Mouse (Mus musculus) thymus, adult 2 months (tissue): ENCODE results near the gene Capn9. TPM values are rescaled to one million over a fixed set of nuclear protein-coding genes. Genes with fewer than 3 reads are reported as not detected.

Source experiments
- DNase-seq: peaks from one replicate; pipeline ENCODE4 v3.0.0; 2021
- H3K27ac ChIP-seq: fragments of 200-500 bp; 2 replicates; pipeline ENCODE4 v1.5.1; 2012; ENCODE audit warnings: low read length, control low read depth; ENCODE audit not compliant: control insufficient read depth, insufficient read depth
- H3K27me3 ChIP-seq: fragments of 200-500 bp; 2 replicates; pipeline ENCODE4 v1.6.1; 2012; ENCODE audit warnings: mild to moderate bottlenecking, low read length, moderate library complexity, mixed read lengths; ENCODE audit not compliant: control insufficient read depth, insufficient read depth
- H3K36me3 ChIP-seq: fragments of 200-500 bp; 2 replicates; pipeline ENCODE4 v1.6.1; 2012; ENCODE audit warnings: mild to moderate bottlenecking, low read length, moderate library complexity; ENCODE audit not compliant: control insufficient read depth, insufficient read depth
- H3K4me1 ChIP-seq: fragments of 200-500 bp; replicated peaks from 2 replicates; pipeline ENCODE4 v1.6.1; 2012; ENCODE audit warnings: low read length; ENCODE audit not compliant: control insufficient read depth, insufficient read depth
- H3K4me3 ChIP-seq: fragments of 200-500 bp; 2 replicates; pipeline ENCODE4 v1.5.1; 2012; ENCODE audit warnings: mild to moderate bottlenecking, low read length, control low read depth, moderate library complexity; ENCODE audit not compliant: control insufficient read depth, insufficient read depth
- CTCF ChIP-seq: fragments of 200-500 bp; IDR thresholded peaks from 2 replicates; pipeline ENCODE4 v1.5.1; 2012; ENCODE audit warnings: mild to moderate bottlenecking, control low read depth, low read length, moderate library complexity, borderline replicate concordance; ENCODE audit not compliant: control insufficient read depth, poor library complexity, insufficient read depth; ENCODE audit errors: extremely low read depth
- POLR2A ChIP-seq: fragments of 200-500 bp; IDR thresholded peaks from 2 replicates; pipeline ENCODE4 v1.6.1; 2012; ENCODE audit warnings: mild to moderate bottlenecking, low read length, control low read depth, moderate library complexity; ENCODE audit not compliant: control insufficient read depth, poor library complexity, insufficient read depth; ENCODE audit errors: extremely low read depth
- WGBS: fragments of 180-500 bp; shearing (Covaris S2); methylation state at CpG from one replicate; pipeline ENCODE4 v1.1.7; 2018; 5-methylcytosine and 5-hydroxymethylcytosine counted together
- polyA plus RNA-seq: library from polyadenylated mRNA; depleted of rRNA; stranded (reverse); fragments of >200 nt; gene quantifications from 2 replicates; pipeline ENCODE4 v1.2.3, GENCODE M21; 2012; rRNA removed

The Capn9 gene
- polyA plus RNA-seq, 1 experiment, result 0.13 TPM

DNA sequence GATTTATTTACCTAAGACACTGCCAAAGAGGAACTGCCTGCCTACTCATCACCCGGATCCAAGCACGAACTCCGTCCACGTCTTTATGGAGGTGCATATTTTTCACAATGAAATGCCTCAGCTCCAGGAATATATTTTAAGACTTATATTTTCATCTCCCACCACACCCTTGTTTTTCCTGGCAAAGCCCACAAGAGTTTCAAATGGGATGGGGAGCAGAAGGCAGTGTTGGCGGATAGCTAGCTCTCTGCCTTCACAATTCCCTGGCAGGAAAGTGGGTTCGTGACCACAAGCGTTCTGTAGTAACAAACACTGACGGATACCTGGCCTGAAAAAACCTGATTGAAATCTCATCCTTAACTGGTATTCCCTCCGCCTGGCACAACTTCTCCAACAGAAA, 85.9 kb downstream of the Capn9 start:
- Histone ChIP-seq H3K27ac (no peak overlapping the region), H3K4me3 (no peak overlapping the region), H3K36me3 (no peaks in the 10 kb centered on the region), H3K27me3 (no peaks in the 10 kb centered on the region; the same call in 1 of the 2 replicates), H3K4me1 (peaks cover 13% of the 10 kb centered on the region)
- 71% methylated on average over 9 of the region's 9 CpGs for WGBS
- DNase-seq, result no peak
- no peak for TF ChIP-seq POLR2A
- no peak for TF ChIP-seq CTCF

DNA sequence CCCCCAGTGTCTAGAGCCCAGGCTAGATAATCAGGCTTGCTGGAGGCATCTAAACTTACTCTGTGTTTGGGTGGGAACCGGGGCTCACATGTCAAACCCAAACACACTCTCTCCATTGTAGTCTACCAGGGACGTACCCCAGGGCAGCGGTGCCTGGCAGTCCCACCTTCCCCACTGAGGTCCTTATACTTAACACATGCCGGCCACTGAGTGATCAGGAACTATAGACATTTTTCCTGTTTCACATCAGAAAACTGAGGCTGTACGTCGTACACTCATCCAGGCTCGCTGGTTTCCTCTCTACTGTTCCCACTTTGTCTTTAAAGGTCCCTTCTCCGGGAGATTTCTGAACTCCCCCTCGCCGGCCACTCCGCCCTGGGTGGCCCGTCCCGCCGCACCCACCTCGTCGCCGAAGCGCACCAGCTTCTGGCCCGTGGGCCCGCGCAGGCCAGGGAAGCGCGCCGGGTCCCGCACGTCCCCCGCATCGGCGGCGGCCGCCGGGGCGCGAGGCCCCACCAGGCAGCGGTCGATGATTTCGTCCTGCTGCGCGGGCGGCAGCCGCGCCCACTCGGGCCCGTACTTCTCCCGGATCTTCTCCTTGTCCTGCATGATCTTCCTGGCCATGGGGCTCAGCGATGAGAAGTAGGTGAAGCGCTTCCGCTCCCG, 86.7 kb downstream of the Capn9 start:
- Histone ChIP-seq H3K4me1 (peaks cover 13% of the 10 kb centered on the region), H3K27ac (no peak overlapping the region), H3K27me3 (no peaks in the 10 kb centered on the region; the same call in 1 of the 2 replicates), H3K36me3 (no peaks in the 10 kb centered on the region), H3K4me3 (peak overlapping the region; percentile 55)
- no peak for TF ChIP-seq CTCF
- no peak for TF ChIP-seq POLR2A
- under 1% methylated on average over 49 of the region's 49 CpGs for WGBS
- DNase-seq, result no peak

- Histone ChIP-seq H3K36me3 (no peaks in the 10 kb centered on the region), H3K27ac (no peak within 1 kb of the TSS), H3K27me3 (no peaks in the 10 kb centered on the region; the same call in 1 of the 2 replicates), H3K4me1 (peaks cover 13% of the 10 kb centered on the region), H3K4me3 (peak within 1 kb of the TSS; percentile 55)
- DNase-seq, result peak; percentile 65
- WGBS, result 4% methylated on average over 69 of the region's 69 CpGs
- TF ChIP-seq CTCF, result 0 out of 2 replicates have a peak, but pooled peaks have one; percentile 7
- TF ChIP-seq POLR2A, result no peak
Measured at GRCm38 (mm10) chr8:124663112-124663873, 87.4 kb downstream of the Capn9 start, which contains the start of gene 2310022B05Rik. Gene 2310022B05Rik, minus strand, starts transcription at chr8:124663369.

DNA sequence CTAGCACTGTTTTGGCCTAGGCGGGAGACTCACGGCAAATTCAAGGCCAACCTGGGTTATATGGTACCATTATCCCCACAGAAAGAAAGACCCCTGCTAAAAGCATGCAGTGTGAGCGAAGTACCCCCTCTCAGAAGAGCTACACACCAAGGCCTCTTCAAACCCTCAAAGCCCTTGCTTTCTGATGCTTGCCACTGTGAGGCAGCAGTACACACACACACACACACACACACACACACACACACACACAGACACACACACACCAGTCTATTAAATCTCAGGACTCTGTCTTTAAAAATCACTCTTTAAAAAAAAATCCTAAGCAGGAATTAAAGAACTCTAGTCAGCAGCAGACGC, 87.9 kb downstream of the Capn9 start:
- no peak for DNase-seq
- TF ChIP-seq POLR2A, result no peak
- TF ChIP-seq CTCF, result no peak
- 87% methylated on average over 4 of the region's 4 CpGs for WGBS
- H3K36me3 ChIP-seq, result no peaks in the 10 kb centered on the region
- H3K27me3 ChIP-seq, result no peaks in the 10 kb centered on the region; the same call in 1 of the 2 replicates
- H3K4me3 ChIP-seq, result no peak overlapping the region
- H3K27ac ChIP-seq, result no peak overlapping the region
- H3K4me1 ChIP-seq, result peaks cover 13% of the 10 kb centered on the region

GRCm38 (mm10) chr8:124664414-124664813, 88.5 kb downstream of the Capn9 start:
- 94% methylated on average over 3 of the region's 3 CpGs for WGBS
- Histone ChIP-seq H3K36me3 (no peaks in the 10 kb centered on the region), H3K4me3 (no peak overlapping the region), H3K27ac (no peak overlapping the region), H3K4me1 (peaks cover 13% of the 10 kb centered on the region), H3K27me3 (no peaks in the 10 kb centered on the region; the same call in 1 of the 2 replicates)
- no peak for DNase-seq
- no peak for TF ChIP-seq CTCF
- TF ChIP-seq POLR2A, result no peak

Other genes with a start within 250 kb of the Capn9 start
- gene Pgbd5, start 136.5 kb upstream of the Capn9 start, polyA plus RNA-seq, result 0.22 and 0.68 TPM in 2 replicates
- gene Cog2, start 55.3 kb upstream of the Capn9 start, polyA plus RNA-seq, result 33.8 and 34.4 TPM in 2 replicates
- 4.1 and 4.7 TPM in 2 replicates for gene Agt, start 6.4 kb upstream of the Capn9 start, polyA plus RNA-seq
- 17.3 and 18.1 TPM in 2 replicates for gene 2310022B05Rik, start 87.3 kb downstream of the Capn9 start, polyA plus RNA-seq
- 49.8 and 53.2 TPM in 2 replicates for gene Ttc13, start 145.9 kb downstream of the Capn9 start, polyA plus RNA-seq
- 53.5 and 56.7 TPM in 2 replicates for gene Arv1, start 146.0 kb downstream of the Capn9 start, polyA plus RNA-seq
- 14.2 and 15.5 TPM in 2 replicates for gene Fam89a, start 175.7 kb downstream of the Capn9 start, polyA plus RNA-seq
- 0.26 TPM in 2 replicates for gene Trim67, start 217.0 kb downstream of the Capn9 start, polyA plus RNA-seq